Mouse (Mus musculus): Measurements from ENCODE around the gene Foxj3.

The Foxj3 gene

GRCm38 (mm10) chr4:119638656-119639055 is 101.9 kb downstream of the Foxj3 start:
- no peak for DNase-seq

GRCm38 (mm10) chr4:119642666-119643065 is 105.9 kb downstream of the Foxj3 start:
- DNase-seq: no peak

DNA sequence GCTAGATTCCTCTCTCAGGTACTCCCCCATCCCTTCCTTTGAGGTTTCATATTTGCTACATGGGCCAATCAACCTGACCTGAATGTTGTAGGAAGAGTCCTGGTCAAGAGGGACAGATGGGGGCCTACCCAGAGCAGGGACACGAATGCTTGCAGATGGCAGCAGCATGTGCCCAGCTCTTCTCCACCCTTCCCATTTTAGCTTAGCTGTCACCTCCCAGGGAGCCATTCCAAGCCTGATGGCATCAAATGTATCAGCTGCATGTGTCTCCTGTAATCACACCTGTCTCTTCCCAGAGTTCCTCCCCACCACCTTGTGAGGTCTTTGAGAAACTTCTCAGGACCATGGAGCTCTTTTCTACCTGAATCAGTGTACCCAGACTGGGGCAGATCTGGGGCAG is 120.2 kb downstream of the Foxj3 start:
- no peak for DNase-seq

DNA sequence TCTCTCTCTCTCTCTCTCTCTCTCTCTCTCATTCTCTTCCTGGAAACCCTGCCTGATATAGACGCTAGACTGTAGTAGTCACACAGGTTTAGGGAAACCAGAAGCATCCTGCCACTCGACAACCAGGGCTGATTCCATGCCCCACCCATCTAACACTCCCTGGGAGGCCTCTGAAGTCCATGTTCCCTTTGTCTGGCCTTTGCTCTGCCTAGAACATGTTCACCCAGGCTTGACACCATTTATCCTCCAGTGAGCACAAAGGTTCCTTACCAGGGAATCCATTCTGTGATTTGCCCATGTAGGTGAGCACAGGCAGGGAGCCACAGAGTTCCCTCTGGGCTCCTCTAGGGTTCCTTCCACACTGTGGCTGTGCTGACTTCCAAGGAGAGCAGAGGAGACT is 121.4 kb downstream of the Foxj3 start:
- DNase-seq: peak; percentile 77 to 79

DNA sequence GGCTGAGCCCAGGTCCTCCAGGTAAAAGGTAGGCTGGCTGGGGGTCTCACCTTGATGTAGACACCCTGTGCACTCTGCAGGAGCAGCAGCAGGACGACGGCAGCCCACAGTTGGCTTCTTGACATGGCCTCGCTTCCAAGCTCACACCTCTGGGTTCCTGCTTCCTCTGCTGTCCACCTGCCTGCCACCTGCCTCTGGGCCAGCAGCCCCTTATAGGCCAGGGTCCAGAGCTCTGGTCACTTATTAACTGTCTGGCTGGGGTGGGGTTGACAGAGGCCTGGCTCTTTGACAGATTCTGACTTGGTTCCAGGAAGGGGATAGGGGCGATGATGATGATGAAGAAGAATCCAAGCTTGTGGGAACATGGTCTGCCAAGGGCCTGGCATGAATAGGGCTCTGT is 121.9 kb downstream of the Foxj3 start, which contains the start of gene Guca2b:
Gene Guca2b, minus strand, starts transcription at position 224 of the 400 bp plus-strand sequence.
- DNase-seq: peak; percentile 67 to 77

DNA sequence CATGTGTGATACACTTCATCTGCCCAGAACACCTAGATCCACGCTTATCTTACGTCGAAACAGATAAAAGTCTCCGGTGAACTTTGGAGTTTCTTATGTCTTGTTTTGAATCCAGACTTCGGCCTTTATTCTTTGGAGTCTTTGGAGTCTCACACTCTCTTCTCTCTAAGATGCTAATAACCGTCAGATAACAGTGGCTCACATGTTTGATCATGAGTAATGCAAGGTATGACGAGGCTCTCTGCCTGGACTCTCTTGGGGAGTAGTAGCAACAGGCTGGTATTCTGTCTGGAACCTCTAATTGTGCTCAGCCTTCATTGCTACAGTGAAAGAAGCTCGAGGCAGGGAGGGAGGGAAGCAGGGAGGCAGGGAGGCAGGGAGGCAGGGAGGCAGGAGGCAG is 123.2 kb downstream of the Foxj3 start:
- no peak for DNase-seq

DNA sequence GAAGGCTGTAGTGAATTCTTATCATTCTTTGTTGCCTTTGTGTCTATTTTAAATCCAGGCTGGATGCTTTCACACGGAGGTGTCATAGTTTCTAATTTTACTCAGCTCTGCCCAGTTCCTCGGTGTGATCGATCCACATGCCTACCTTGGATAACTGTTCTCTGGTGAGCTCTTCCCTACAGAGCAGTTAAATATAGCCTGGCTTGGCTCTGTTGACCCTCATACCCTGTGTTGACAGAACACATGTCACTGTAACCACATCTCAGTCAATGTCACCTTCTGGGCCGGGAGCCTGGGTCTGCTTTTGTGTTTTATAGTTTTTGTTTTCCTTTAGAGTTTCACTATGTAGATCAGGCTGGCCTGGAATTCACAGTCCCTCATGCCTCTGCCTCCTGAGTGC is 125.3 kb downstream of the Foxj3 start:
- DNase-seq: no peak

DNA sequence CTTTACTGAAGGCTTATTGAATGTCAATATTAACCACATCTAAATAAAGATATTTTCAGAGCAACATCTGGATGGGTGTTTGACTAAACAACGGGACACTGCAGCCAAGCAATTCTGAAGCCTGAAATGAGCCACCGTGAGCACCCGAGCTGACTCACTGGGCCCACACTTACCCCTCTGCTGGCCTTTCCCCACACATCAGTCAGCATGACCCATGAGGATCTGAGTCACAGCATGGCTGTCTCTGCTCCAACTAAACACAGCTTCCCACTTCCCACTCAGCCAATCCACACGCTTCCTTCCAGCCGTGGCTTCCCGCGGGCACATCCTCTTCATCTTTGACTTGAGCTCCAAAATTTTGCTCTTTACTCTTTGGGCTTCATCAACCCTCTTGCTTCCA is 126.2 kb downstream of the Foxj3 start:
- no peak for DNase-seq

DNA sequence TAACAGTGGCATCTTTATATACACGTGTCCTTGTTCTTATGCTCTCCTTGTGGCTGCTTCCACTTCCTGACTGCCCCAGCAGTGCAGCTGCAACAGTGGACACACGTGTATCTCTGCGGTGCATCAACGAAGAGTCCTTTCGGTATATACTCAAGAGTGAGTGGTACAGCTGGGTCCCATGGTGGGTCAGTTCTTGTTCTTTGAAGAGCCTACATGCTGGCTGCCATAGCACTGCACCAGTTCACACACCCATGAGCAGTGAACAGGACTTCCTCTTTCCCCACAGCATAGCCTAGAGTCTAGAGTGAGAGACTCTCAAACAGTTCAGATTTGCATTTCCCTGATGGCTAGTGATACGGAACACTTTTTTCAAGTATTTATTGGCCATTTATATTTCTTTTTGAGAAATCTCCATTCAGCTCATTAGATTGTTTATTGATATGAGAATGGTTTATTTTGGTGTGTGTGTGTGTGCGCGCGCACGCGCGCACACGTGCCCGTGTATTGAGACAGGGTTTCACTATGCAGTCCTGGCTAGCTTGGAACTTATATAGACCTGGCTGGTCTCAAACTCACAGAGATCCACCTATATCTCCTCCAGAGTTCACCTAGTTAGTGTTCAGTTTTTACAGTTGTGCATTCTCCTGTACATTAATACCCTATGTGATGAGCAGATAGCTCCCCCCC is 126.7 kb downstream of the Foxj3 start:
- no peak for DNase-seq

DNA sequence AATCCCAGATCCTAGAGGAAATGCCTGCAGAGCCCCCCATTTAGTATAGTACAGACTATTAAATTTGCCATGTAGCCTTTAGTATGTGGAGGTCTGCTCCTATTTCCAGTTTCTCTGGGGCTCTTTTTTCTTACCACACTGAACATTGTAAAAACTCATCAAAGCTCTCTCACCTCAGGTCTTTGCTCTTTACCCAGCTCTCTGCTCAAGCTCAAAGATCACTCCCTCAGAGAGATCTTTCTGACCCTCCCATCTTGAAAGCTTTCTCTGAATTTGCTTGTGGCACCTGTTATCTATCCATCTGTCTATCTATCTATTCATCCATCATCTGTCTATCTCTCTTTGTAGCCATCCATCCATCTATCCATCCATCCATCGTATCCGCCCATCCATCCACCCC is 128.4 kb downstream of the Foxj3 start:
- peak in 1 of 2 experiments; percentile 22 for DNase-seq

DNA sequence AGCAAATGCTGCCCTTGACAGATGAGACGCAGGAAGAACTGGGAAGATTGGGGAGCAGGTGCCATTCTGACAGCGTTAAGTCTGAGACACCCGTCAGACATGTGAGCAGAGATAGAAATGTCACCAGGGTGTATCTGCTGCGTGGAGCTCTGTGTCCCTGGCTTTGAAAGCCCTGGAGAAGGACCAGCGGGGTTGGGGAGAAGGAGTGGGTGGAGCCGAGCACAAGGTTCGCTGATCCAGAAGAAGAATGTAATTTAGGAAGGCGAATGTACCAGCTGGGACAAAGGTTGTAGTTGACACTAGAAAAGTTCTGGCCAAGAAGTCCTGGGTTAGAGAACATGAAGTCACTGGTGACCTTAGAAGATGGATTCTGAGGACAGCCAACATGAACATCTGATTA is 129.3 kb downstream of the Foxj3 start:
- DNase-seq: peak; percentile 70 to 74

- DNase-seq: peak; percentile 32 to 40
Measured at GRCm38 (mm10) chr4:119667454-119667853, 130.7 kb downstream of the Foxj3 start.

DNA sequence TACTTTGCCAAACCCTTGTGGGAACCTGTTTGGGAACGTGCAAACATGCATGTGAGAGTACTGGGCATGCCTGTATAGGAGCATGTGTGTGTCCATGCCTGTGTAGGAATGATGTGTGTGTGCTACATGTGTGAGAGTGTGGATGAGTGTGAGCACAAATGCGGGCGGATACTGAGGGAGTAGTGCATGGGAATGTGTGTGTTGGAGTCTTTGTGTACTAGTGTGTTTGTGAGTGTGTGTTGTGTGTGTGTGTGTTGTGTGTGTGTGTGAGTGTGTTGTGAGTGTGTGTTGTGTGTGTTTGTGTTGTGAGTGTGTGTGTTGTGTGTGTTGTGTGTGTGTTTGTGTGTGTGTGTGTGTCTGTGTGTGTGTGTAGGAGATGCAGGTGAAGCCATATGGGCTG is 131.4 kb downstream of the Foxj3 start:
- DNase-seq: no peak

DNA sequence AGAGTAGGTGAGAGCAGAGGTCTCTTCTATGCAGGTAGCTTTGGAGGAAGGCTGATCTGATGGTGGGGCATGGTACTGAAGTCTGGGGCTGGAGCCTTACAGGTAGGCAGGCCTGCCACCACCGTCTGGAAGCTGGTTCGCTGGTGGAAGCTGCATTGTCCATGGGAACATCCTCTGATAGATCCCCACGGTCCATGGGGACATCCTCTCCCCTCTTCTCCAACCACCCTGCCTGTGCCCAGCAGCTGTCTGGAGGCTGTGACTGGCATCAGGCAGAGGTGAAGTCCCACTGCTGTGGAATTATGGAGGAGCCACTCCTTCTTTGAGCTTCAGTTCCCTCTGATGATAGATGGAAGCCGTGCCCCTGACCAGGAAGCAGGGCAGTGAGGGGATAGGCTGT is 131.8 kb downstream of the Foxj3 start:
- no peak for DNase-seq

- DNase-seq: no peak
Measured at GRCm38 (mm10) chr4:119669356-119670209, 132.8 kb downstream of the Foxj3 start.

DNA sequence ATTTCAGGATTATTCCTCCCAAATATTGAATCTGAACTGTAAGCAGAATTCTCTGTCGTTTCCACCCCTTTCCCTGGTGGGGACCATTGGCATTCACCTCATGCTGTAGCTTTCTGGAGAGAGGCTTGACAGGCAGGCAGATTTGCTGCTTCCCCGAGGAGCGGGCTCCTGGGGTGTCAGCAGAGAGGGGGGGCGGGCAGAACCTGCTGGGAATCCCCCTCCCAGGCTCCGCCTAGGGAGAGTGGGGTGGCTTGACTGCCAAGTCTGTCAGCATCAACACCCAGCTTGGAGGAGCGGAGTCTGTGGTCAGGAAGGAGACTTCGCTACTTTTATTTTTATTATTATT is 133.4 kb downstream of the Foxj3 start:
- no peak for DNase-seq

DNA sequence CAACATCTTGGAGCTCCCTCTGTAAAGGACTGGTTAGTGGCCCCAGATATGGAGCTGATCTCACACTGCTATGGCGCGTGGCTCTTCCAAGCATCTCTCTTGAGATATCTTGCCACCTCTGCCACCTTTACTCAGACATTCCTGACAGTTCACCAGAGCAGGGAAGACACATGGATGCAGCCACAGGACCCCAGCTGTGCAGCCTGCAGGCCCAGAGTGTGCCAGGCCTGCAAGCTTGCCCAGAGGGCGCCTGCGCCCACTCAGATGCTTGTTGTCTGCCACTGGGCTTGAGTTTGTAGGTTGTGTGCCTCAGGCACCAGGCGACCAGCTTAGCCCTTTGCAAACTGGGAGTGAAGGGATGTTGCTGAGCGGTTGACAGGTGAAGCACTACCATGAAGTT is 133.9 kb downstream of the Foxj3 start:
- no peak for DNase-seq

- no peak for DNase-seq
Measured at GRCm38 (mm10) chr4:119671164-119671563, 134.4 kb downstream of the Foxj3 start.

- DNase-seq: no peak
Measured at GRCm38 (mm10) chr4:119672685-119673084, 135.9 kb downstream of the Foxj3 start.

Data from kidney, adult 8-10 months (tissue).